Mouse (Mus musculus) ES-Bruce4 (cell line): ENCODE measurements at regions not wholly inside any gene's neighbourhood (a gene's known extent, or its start where the extent isn't known, plus 50 kb on each side); places are given as distances from the start of the nearest gene placed in this dataset.

Source experiments
- CTCF ChIP-seq: IDR thresholded peaks from one replicate; pipeline ENCODE4 v1.8.1; 2011; ENCODE audit warnings: low read depth, low read length
- POLR2A ChIP-seq: IDR thresholded peaks from one replicate; pipeline ENCODE4 v1.8.1; 2011; ENCODE audit warnings: low read length; ENCODE audit not compliant: insufficient read depth

DNA sequence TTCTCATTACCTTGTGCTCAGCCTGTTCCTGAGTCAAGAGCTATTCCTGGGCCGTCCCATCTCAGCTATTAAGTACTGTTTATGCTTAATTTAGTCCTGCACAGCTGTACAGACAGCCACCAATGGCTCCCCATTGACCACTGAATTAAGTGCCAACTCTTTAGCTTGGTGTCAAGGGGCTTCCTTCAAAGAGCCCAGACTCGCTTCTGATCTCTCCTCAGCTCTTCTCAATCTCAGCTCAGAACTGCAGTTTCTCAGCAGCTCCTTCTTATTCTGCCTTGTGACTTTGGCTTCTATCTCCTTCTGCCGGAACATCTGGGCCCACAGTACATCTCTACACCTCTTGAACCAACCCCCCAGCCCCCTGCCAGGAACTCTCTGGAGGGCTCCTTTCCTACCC is 290.0 kb upstream of the Gm10131 start:
- TF ChIP-seq POLR2A (no peak), CTCF (no peak)
